Mouse (Mus musculus) frontal cortex, adult (tissue): ENCODE results near the gene Nav2.

ENCODE experiments used
- ATAC-seq: cut with Nextera tagmentation; 2 replicates; pipeline ENCODE4 v1.9.2; 2017; ENCODE audit warnings: mild to moderate bottlenecking, moderate library complexity, mixed read lengths; ENCODE audit not compliant: low TSS enrichment

The Nav2 gene

DNA sequence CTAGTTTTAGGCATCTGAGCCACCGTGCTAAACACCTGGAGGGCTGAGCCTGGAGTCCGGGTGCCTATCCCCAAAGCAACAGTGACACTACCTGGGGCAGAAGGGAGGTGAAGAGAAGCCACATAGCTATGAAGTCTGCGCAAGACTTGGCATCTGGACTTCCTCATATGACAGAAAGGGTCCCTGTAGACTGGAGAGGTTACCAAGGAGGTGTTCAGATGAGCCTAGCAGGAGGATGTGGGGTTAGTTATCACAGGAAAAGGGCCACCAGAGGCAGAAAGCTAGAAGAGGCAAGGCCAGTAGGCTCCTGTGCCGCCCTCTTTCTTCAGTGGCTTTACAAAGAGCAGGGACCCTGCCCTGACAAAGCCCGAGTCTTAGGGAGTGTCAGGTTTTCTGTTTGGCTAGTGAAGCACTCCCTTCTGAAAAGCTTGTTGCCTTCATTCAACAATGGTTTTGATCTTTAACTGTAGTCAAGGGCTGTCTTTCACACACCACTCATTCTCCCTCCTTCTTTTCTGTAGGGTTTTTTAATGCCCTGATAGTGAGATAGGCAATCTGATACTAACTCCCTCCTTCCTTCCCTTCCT, 417.7 kb downstream of the Nav2 start:
- no peak for ATAC-seq

DNA sequence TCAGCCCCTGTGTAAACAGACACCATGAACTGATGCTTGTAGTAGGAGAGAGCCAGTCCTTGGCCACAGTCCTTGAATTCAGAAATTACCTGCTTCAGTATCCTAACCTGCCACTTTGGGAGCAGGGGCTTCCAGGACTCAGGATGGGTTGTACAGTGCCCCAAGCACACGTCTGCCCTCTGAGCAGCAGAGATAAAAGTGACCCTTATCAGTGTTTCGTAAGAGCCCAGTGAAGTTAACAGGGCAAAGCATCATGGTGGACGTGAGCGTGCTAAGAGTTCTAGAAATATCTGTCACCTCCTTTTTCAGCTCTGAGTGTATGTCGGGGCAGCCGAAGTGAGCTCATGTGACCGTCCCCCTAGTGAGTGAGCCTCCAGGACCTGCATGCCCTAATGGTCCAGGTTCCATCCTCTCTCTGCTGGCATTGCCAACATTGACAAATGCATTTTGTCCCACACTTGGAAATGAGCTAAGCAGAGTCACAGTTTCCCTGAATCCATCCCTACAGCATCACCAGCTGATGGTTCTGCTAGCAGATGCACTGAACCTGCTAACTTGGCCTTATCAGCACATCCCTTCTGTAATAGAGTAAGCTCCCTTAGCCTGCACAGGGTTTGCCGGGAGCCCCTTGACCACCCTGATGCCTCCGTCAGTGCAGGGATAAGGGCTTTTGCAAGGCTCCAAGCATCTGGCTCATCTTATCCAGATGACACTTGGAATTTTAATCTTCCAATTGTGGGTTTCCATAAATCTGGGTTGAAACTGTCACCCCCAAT, 418.6 kb downstream of the Nav2 start:
- no peak for ATAC-seq

DNA sequence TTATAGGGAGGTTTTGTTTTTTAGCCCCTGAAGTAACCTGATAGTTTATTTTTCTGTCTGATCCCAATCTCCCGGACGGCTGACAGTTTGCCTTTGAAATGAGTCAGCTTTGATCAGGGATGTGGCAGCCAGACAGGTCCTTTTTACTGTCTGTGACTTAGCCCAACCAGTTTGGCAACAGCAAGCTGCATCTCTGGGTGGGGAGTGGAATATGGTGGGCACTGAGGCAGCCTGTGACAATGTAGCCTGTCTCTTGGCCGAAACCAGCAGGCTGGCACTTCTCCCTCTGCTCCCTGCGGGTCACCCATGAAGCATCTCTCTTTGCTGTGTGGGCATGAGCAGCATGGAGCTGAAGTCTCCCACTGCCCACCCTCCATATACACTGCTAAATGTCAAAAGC, 421.7 kb downstream of the Nav2 start:
- no peak for ATAC-seq

DNA sequence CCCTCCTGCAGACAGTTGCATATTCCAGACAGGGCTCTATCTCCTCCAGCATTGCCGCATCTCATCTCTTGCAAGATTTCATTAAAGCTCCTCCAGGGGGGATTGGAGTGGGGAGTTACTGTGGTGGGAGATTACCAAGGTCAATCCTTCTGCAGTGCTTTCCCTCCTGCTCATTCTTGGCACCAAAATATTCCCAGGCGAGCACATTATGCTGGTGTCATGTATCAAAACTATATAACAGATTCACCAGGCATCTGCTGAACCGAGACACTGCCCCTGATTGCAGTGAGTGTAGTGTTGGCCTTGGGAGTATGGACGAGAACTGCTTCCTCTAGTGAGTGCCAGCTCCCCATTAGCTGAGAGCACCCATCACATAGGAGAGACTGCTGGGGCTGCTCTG, 423.4 kb downstream of the Nav2 start:
- ATAC-seq, result no peak

DNA sequence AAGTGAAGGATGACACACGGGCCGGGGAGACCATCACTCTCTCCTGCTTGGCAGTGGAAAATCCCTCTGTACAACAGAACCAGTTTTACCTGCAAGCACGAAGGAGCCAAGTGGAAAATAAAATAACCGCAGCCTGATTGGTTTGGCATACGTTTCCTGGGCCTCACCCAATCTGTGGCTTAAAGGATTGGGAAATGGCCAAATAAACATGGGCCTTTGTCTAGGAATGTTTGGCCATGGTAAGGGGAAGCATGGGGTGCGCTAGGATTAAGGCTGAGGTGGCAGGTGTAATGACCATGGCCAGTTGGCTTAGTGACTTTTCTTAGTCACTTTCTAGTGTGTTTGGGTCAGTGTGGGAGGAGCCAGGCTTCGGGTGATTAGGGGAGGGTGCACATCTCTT, 424.1 kb downstream of the Nav2 start:
- ATAC-seq, result no peak

DNA sequence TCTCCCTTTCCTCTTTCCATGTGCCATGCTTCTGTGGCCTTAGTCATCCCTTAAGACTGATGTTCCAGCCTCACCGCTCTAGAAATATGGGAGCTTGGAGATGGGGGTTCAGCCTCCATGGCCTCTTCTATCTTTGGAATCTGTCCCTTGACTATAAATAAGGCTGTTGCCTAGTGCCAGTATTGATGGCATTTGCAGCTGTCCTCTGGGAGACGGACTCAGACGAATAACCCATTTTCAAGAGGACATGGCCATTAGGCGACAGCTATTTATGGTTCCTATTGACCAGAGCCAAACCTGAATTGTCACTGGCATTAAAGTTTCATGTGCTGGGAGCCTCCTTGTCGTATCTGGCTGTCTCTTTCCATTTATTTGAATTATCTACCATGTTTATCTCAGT, 425.6 kb downstream of the Nav2 start:
- no peak for ATAC-seq

DNA sequence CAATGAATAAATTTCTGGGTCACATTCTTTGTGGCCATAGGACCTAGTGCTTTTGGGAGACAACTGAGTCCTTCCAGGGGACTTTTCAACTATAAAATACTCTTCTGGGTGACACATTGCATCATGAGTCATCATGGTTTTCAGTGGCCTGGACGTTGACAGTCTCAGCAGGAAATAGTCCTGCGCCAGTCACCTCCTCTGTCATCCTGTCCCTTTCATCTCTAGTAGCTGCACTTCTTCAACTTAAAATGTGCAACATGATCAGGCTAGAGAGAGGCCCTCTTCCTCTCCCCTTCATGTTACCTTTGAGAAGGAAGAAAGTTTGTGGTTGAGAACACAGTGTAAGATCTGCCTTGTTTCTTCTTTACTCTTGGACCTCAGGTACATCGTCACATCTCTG, 426.5 kb downstream of the Nav2 start:
- ATAC-seq, result no peak

DNA sequence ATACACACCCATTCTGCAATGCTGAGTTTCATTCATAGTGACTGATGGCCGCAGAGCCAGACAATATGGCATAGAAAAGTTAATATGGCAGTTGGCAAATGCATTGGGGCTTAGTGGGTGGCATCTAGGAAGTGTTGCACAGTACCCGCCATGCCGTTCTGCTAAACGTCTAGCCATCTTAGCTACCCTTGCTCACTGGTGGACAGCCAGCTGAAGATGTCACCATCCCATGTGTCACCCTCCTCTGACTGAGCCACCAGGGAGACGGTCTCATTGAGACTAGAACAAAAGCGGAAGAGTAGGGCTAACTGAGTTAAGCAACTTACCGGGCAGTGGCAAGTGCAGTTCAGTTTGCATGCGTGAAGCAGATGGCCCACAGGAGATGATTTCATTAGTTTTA, 428.2 kb downstream of the Nav2 start:
- no peak for ATAC-seq

DNA sequence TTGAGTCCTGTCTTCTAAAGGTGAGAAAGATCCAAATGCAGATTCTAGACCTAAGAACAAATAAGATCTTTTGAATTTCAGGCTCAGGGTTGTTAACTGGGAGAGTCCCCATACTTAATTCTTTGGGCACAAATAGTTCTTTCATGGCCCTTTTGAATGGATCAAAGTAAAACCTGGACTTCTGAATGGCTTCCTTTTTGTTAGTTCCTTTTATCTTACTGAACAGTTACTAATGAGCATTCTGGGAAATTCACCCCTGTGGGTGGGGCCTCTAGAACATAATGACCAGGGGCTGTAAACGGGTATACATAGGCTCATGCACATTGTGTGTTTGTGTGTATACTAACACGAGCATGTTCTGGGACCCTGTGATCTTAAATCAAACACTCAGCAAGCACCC, 429.2 kb downstream of the Nav2 start:
- ATAC-seq, result no peak

DNA sequence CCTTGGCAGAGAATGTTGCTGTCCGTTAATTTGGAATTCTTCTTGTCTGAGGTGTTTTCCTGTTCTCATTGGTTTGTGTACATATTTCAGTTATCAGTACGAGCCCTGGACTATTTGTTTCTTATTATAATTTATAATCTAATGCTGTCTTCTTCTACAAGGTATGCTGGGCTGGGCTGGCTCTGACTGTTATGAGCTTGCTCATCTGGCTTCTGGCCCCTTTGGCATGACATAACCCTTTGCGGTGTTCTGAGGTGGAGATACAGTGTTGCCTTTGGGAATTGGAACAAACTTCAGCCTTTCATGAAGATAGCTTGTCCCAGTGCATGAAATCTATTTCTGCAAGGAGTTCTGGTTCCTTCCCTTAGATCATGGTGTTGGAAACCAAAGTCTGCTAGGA, 431.4 kb downstream of the Nav2 start:
- ATAC-seq, result no peak

DNA sequence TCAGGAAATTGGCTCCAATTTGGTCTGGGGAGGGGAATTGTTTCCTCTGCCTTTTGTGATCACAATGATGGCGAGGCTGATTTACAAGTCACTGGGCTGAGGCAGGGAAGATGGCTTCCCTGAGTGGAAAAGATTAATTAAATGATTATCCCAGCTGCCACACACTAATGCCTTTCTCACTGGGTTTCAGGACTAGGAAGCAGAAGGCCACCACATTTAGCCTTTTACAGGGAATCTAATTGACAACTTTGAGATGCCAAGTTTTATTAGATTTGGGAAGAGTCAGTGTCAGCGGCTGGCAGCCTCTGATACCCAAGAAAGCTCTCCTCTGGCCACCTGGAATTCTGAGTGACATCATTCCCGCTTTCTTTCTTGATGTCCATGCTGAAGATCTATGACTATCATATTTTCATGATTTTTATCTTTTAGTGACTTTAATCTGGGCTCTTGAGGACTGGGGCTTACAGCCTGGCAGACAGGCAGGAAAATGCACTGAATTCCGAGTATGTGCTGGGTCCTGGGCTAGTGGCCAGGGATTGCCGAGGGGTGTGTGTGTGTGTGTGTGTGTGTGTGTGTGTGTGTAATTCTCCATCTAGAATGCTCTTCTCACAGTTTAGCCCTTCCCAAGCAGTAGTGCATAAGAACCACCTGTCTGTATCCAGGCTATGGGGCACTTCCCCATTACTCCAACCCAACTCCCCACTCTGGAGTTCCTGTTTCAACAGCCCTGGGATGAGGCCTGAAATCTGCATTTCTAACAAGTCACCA, 432.8 kb downstream of the Nav2 start:
- ATAC-seq, result no peak

DNA sequence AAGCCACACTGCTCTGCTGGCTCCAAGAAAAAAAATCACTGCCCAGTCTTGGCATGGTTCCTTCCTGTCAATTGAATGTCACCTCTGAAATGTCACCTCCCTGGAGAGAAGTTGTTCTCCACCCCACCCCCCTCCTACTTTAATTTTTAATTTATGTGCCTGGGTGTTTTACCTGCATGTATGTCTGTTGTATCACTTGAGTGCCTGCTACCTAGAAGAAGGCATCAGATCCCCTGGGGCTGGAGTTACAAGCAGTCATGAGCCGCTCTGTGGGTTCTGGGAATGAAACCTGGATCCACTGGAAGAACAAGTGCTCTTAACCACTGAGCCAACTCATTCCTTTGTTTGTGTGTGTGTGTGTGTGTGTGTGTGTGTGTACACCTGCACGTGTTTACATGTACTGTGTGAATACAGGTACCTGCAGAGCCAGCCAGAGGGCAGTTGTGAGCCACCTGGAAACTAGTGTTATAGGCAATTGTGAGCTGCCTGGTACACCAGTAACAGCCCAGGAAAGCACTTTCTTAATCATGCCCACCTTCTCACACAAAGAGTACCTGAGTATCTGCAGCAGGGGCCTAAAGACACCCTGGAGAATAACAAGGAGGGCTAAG, 433.5 kb downstream of the Nav2 start:
- ATAC-seq, result no peak

DNA sequence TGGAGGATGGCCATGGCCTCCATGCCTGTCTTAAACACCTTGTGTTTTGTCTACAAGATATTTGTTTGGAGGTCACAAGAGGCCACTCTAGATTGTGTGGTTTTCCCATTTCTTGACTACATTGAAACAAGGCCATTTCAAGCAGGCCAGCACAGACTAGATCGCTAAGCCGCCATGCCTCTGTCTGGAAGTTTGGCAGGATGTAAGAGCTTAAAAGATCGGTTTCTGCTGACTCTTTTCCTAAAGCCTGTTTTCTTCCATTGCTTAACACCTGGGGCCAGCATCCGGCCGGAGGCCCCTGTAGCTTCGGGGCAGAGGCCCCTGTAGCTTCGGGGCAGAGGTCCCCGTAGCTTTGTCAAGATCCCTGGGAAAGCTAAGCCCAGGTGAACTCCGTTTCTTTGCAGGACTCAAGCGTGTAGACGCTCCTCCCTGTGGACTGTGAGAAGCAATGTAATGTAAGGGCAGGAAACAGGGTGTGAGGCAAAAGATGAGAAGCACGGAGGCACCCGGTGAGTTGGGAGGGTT, 434.1 kb downstream of the Nav2 start:
- no peak for ATAC-seq

DNA sequence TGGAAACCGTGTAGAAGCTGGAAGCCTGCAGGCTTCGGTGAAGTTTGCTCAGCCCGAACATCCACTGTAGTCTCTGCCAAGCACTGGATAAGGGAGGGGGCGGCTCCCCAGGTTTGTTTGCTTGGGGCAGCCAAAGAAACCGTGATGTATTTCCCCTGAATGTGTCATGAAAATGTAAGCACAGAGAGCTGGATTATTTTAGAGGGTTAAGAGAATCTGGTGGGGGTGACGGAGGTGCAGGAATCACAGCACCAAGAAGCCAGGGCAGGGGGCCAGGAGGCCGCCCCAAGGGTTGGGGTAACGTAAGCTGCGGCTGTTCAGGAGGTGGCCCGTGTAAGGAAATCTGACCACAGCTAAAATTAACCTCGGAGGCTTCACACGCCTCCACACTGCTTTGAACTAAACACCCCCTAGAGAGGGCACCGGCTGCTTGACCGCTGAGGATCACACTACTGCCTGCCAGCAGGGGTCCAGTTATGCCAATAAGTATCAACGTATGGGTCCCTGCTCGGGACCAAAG, 434.6 kb downstream of the Nav2 start:
- peak; percentile 64 for ATAC-seq

DNA sequence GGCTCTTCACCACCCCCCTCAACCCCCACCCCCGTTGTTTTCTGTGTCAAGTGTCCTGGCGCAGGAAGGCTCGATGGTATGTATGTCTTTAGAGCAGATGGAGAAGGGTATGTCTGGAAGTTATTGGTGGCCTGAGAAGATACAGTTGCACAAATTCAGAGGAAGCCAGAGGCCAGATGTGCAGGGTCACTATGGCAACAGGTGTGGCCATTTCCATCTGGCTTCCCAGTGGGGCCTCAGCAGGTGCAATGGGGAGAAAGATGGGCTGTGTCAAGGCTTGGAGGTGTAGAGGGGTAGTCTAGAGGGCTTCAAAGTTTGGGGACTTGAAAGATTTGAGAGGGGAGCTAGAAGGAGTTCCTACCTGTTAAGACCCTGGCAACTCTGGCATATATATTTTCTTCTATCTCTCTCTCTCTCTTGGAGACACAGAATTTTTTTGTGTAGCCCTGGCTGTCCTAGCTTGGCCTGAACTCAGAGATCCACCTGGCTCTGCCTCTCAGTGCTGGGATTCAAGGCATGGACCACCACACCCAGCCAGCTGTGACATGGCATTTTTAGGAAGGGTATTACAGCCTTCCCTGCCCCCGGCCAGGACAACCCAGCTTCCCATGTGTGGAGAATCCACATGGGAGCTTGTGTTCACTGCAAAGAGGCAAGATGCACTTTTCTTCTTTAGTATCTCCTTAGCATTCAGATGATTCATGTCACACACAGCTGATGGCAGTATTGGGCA, 435.4 kb downstream of the Nav2 start:
- ATAC-seq, result no peak

DNA sequence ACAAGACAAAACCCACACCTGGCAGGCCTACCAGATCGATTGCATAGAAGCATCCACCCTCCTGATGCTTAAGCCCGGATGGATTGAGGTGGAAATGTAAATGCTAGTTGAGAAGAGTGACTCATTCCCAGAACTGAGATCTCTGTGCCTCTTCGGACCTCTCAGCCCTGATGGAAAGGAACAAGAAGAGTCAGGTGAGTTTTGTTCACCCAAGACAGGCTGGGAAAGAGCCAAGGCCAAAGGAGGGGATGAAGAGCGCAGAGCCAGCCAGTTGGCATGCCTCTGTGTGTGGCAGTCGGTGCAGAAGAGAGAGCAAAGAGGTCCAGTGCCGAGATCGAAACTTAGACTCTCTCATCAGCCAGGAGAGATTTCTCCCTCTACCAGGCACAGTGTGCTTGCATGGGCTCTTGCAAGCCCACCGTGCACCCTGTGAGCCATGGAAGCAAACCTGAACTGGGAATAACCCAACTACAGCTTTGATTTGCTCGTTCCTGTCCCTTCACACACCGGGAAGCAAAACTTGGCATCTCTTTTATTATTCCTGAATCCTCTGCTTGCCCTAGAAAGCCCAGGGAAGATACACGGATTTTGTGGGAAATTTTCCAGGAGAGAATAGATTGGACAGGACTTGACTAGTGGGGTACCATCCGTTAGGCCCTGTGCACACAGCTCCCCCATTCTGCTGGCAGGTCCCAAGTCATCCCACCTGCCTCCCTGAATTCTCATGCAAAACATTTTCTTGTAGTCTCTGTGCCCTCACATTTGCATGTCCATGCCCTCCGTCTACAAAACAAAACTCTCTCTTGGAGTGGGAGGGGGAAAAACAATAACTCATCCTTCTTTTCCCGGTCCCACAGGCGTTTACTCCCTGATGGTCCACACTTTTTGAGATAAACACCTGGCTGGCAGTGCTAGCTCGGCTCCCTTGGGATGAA, 439.1 kb downstream of the Nav2 start:
- peak; percentile 8; the same call in 1 of the 2 replicates for ATAC-seq

DNA sequence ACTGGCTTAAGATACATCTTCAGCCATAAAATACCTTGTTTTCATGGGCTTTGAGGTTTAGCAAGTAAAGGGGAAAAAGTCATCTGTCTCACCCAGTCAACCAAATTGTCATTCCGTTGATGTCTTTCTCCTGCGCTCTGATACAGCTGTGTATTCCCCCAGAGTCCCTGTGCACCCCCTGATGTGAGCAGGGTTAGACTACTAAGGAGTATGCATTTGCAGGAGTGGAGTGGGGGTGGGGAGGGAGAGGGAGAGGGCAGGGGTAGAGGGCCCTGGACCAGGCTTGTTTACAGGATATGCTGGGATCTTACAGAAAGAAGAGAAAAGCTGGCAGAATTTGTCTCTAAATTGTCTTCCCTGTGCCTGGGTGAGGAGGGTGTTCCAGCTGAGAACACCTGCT, 440.1 kb downstream of the Nav2 start:
- ATAC-seq, result no peak

DNA sequence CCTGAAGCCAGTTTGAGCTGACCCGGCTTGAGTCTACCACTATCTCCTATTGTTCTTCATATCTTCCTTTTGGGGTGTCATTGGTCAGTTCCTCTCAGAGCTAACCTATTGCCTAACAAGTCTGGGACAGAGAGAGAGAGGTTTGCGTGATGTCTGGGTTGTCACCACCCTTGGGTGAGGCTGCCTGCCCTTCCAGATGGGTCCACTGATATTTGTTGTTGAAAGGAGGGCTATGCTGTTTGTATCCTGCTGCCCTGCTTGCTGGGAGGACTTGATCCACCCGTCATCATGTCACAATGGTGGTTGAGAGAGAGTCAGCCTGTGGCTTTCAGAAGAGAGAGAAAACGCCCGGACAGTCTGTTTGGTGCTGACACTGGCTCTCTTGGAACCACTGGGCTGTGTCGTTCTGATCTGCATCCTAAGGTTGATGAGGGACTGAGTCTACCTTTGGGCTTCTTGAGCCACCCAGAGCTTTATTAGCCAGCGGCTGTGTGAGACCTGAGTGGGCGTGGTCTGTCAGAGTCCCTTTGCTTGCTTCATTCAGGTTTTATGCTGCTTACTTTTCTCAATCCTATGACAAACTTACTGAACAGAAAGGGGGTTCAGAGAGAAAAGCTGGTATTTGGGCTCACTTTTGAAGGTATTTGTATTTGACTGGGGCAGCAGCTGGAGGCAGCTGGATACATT, 441.9 kb downstream of the Nav2 start:
- ATAC-seq, result no peak

DNA sequence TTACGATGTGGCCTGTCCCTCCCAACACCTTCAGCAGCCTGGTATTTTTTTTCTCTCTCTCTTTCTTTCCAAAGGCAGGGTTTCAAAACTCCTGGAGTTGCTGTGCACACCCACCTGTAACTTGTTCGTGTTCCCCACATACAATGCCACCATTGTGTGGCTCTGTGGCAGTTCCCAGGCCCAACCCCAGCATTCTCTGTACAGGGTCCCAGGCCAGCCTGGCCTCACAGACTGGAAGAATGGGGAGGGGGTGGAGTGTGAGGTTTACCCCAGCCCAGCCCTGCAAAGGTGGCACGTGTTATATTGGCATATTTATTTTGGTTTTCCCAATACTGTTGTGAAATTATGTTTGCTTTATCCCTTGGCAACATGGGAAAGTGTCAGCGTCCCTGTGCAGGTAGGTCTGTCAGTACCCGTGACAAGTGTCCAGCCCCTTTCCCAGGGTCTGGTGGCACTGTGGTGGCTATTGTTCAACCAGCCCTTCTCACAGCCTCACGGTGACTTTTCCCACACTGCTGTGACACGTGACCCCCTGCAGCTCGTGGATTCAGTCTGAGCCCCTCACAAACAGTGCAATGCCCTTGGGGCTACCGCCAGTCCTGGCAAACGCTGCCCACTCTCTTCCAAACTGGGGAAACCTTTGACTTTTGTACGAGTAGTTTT, 443.2 kb downstream of the Nav2 start:
- ATAC-seq, result no peak
